Mouse (Mus musculus): ENCODE measurements around the gene Olfr446. TPM values are rescaled to one million over a fixed set of nuclear protein-coding genes. Genes with fewer than 3 reads are reported as not detected.

Gene Olfr446
- not detected in 2 replicates for total RNA-seq (2021)
- long read RNA-seq, result 0 reads

GRCm38 (mm10) chr6:42921077-42921476 is at the start of gene Olfr446:
TSS of gene Olfr446 (plus strand) at chr6:42921377.
- no peak for DNase-seq

DNA sequence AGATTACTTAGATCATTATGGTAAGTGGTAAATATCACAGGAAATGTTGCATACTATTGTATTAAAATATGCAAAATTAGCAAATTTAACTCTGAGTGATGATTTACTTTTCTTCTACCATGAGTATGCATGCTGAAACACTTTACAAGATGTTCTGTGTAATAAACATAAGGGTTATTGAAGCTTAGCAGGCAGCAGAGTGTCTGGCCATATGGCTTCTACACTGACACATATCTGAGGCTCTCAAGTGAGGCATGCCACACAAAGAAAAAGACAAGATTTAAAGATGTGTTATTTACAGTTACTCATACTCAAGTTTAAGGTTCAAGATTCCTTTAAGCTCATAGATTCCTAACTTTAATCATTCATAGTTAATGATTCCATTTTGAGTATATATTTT is 44.9 kb upstream of the Olfr446 start:
- DNase-seq, result no peak

DNA sequence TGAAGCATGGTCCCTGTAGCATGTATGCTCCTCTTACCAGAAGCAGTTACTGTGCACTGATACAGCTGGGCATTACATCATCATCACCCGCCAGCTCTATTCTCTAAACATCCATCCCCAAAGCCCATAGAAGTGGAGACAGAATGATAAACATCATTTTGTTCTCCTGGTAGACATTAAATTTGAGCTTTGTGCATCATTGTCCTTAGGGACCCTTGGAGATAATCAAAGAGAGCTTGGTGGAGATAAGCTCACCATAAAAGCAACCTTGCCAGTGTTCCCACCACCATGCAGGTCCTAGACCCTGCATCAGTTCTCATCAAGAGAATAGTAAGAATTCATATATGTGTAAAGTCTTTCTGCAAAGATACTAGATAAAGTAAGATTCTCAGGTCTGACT is 31.0 kb upstream of the Olfr446 start, which contains the start of gene Olfr448:
Gene Olfr448, plus strand, starts transcription at position 301 of the 400 bp plus-strand sequence.
- no peak for DNase-seq

DNA sequence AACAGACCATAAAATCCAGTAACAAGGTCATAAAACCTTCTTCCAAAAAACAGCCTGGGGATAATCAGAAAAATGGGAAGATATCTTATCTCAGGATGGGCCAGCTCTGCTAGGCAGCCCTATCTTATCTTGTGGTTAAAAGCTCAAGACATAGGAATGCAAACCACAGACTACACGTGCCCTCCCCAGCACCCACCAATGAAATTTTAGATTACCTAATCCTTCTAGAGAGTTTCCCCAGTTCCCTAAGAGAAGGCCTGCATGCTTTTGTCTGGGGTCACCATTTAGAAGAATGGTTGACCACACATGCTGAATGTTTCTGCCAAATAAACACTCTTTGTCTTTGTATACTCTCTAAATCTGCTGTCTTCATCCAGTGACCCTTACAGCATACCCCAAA is 20.8 kb upstream of the Olfr446 start:
- DNase-seq, result no peak

- no peak for DNase-seq
These were observed 12.6 kb upstream of the Olfr446 start, which contains the start of gene Olfr447 for GRCm38 (mm10) chr6:42908578-42908977. TSS of gene Olfr447 (plus strand) at chr6:42908878.

GRCm38 (mm10) chr6:42948767-42949166 is 27.6 kb downstream of the Olfr446 start, which contains the start of gene Olfr444:
TSS of gene Olfr444 (plus strand) at chr6:42949067.
- no peak for DNase-seq

DNA sequence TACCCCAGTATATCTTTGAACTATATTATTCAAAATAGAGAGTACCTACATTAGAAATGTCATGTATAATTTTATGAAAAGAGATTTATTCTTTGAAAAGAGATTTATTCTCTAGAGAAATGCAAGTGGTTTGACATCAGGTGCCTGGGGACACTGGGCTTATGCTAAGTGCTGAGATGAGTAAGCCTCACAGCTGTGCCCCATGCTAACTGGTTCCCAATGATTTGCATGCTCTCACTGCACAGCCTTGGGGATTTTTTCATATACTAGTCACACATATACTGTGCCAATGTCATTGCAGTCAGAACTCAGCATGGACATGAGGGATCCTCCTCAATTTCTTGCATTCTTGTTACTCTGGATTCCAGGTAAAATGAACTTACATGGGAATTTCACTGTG is 59.2 kb downstream of the Olfr446 start:
- DNase-seq, result no peak

Other genes starting within 250 kb of the Olfr446 start
- gene Tcaf1, start 211.3 kb upstream of the Olfr446 start, total RNA-seq (2021), result 72.4 and 86.5 TPM in 2 replicates
- not detected in 2 replicates for gene Olfr453, start 182.0 kb upstream of the Olfr446 start, total RNA-seq (2021)
- gene Olfr38, start 165.0 kb upstream of the Olfr446 start, total RNA-seq (2021), result not detected in 2 replicates
- not detected in 2 replicates for gene Olfr452, start 136.3 kb upstream of the Olfr446 start, total RNA-seq (2021)
- gene Olfr450, start 109.4 kb upstream of the Olfr446 start, total RNA-seq (2021), result not detected in 2 replicates
- gene Olfr449, start 87.0 kb upstream of the Olfr446 start, total RNA-seq (2021), result not detected in 2 replicates
- not detected in 2 replicates for gene Olfr448, start 30.9 kb upstream of the Olfr446 start, total RNA-seq (2021)
- gene Olfr447, start 12.5 kb upstream of the Olfr446 start, total RNA-seq (2021), result not detected in 2 replicates
- not detected in 2 replicates for gene Olfr444, start 27.7 kb downstream of the Olfr446 start, total RNA-seq (2021)
- not detected in 2 replicates for gene Olfr441, start 185.0 kb downstream of the Olfr446 start, total RNA-seq (2021)
- gene Olfr237-ps1, start 225.2 kb downstream of the Olfr446 start, total RNA-seq (2021), result not detected in 2 replicates
- gene Olfr437, start 241.9 kb downstream of the Olfr446 start, total RNA-seq (2021), result not detected in 2 replicates

Measured in adrenal gland, postnatal 25 days (tissue).